Mouse (Mus musculus): ENCODE measurements around the gene Prpf3. TPM values are rescaled to one million over a fixed set of nuclear protein-coding genes. Genes with fewer than 3 reads are reported as not detected.

The Prpf3 gene
- total and polyA plus RNA-seq, 3 experiments, result 126 to 277 (median 199) TPM

- Histone ChIP-seq H3K27me3 (ENCODE audit: control insufficient read depth in 1 of 2, insufficient read depth in 2 of 2, low read length in 2 of 2) (no peaks in the 10 kb centered on the region), H3K9ac (ENCODE audit: control insufficient read depth, low read depth, low read length, poor library complexity, severe bottlenecking) (no peak overlapping the region), H3K79me2 (ENCODE audit: control insufficient read depth, insufficient read depth, low read length, poor library complexity) (peaks cover 67% of the 10 kb centered on the region), H3K27ac (ENCODE audit: control insufficient read depth, low read depth, low read length) (no peak overlapping the region), H3K9me3 (replicated peaks; ENCODE audit: insufficient read depth, low read length) (no peaks in the 10 kb centered on the region), H3K4me1 (ENCODE audit: control insufficient read depth in 1 of 2, insufficient read depth in 2 of 2, low read length in 2 of 2) (peaks cover 13% of the 10 kb centered on the region in 2 experiments), H3K36me3 (ENCODE audit: control insufficient read depth in 1 of 2, insufficient read depth in 2 of 2, low read length in 2 of 2) (peaks cover 4 to 35% of the 10 kb centered on the region in 2 experiments), H3K4me3 (ENCODE audit: control insufficient read depth in 1 of 2, insufficient read depth in 1 of 2, low read depth in 2 of 2, low read length in 2 of 2) (peak overlapping the region in 1 of 2 experiments; percentile 9; a peak in 1 of 4 replicates)
- DNase-seq (ENCODE audit: low read depth, low spot score), result peak; percentile 67
- TF ChIP-seq KAT2A (conservative IDR thresholded peaks at IDR 0.05; ENCODE audit: low read depth, low read length) (no peak), NRF1 (IDR thresholded peaks at IDR 0.05; ENCODE audit: insufficient read depth, low read depth, low read length, poor library complexity, severe bottlenecking) (no peak), POLR2AphosphoS5 (IDR thresholded peaks at IDR 0.05; ENCODE audit: borderline replicate concordance, low read depth, low read length) (no peak), POLR2AphosphoS2 (IDR thresholded peaks at IDR 0.05; ENCODE audit: low read length) (no peak), MEF2A (IDR thresholded peaks at IDR 0.05; ENCODE audit: extremely low read depth, insufficient replicate concordance, low read depth, low read length, poor library complexity, severe bottlenecking) (no peak), TBP (IDR thresholded peaks at IDR 0.05; ENCODE audit: low read depth, low read length) (no peak), CTCF (IDR thresholded peaks at IDR 0.05 in 2 of 3, conservative IDR thresholded peaks at IDR 0.05 in 1 of 3; ENCODE audit: control insufficient read depth in 1 of 3, insufficient read depth in 1 of 3, low read depth in 2 of 3, low read length in 3 of 3, poor library complexity in 1 of 3, severe bottlenecking in 1 of 3) (no peak), USF1 (IDR thresholded peaks at IDR 0.05; ENCODE audit: low read depth, low read length) (no peak), MXI1 (IDR thresholded peaks at IDR 0.05; ENCODE audit: low read depth, low read length) (no peak), BHLHE40 (IDR thresholded peaks at IDR 0.05; ENCODE audit: borderline replicate concordance, low read depth, low read length) (no peak), MYB (IDR thresholded peaks at IDR 0.05; ENCODE audit: low read depth, low read length) (no peak), GATA1 (IDR thresholded peaks at IDR 0.05; ENCODE audit: low read depth, low read length) (no peak), MAX (IDR thresholded peaks at IDR 0.05; ENCODE audit: low read length) (no peak), MYC (IDR thresholded peaks at IDR 0.05; ENCODE audit: low read depth, low read length) (no peak)
Observed at GRCm38 (mm10) chr3:95816681-95817080, 39.0 kb downstream of the Prpf3 start.

GRCm38 (mm10) chr3:95808384-95808783 lies 47.3 kb downstream of the Prpf3 start:
- Histone ChIP-seq H3K9me3 (replicated peaks; ENCODE audit: insufficient read depth, low read length) (no peaks in the 10 kb centered on the region), H3K9ac (ENCODE audit: control insufficient read depth, low read depth, low read length, poor library complexity, severe bottlenecking) (peak overlapping the region; percentile 28), H3K27me3 (ENCODE audit: control insufficient read depth in 1 of 2, insufficient read depth in 2 of 2, low read length in 2 of 2) (no peaks in the 10 kb centered on the region), H3K36me3 (ENCODE audit: control insufficient read depth in 1 of 2, insufficient read depth in 2 of 2, low read length in 2 of 2) (peaks cover 13 to 37% of the 10 kb centered on the region in 2 experiments), H3K4me1 (ENCODE audit: control insufficient read depth in 1 of 2, insufficient read depth in 2 of 2, low read length in 2 of 2) (peaks cover 11 to 36% of the 10 kb centered on the region in 2 experiments), H3K79me2 (ENCODE audit: control insufficient read depth, insufficient read depth, low read length, poor library complexity) (peaks cover 67% of the 10 kb centered on the region), H3K27ac (ENCODE audit: control insufficient read depth, low read depth, low read length) (peak overlapping the region; percentile 43), H3K4me3 (ENCODE audit: control insufficient read depth in 1 of 2, insufficient read depth in 1 of 2, low read depth in 2 of 2, low read length in 2 of 2) (peak overlapping the region in 1 of 2 experiments; percentile 6; a peak in 1 of 4 replicates)
- peak; percentile 83 for DNase-seq (ENCODE audit: low read depth, low spot score)
- TF ChIP-seq POLR2A (IDR thresholded peaks at IDR 0.05; ENCODE audit: control insufficient read depth in 1 of 2, insufficient read depth in 1 of 2, low read depth in 1 of 2, low read length in 2 of 2, poor library complexity in 1 of 2), result no peak
- TF ChIP-seq ZNF384 (IDR thresholded peaks at IDR 0.05; ENCODE audit: low read depth, low read length), result peak; percentile 89
- TF ChIP-seq E2F4 (IDR thresholded peaks at IDR 0.05; ENCODE audit: borderline replicate concordance, low read depth, low read length), result no peak
- peak; percentile 73 for TF ChIP-seq SIN3A (IDR thresholded peaks at IDR 0.05; ENCODE audit: low read length)
- no peak for TF ChIP-seq RAD21 (IDR thresholded peaks at IDR 0.05; ENCODE audit: low read depth, low read length)
- TF ChIP-seq EP300 (IDR thresholded peaks at IDR 0.05; ENCODE audit: low read depth in 1 of 2, low read length in 2 of 2), result peak; percentile 69 to 78
- TF ChIP-seq CHD2 (IDR thresholded peaks at IDR 0.05; ENCODE audit: low read length), result no peak
- TF ChIP-seq HCFC1 (IDR thresholded peaks at IDR 0.05; ENCODE audit: low read depth, low read length), result no peak
- peak; percentile 73 for TF ChIP-seq RCOR1 (IDR thresholded peaks at IDR 0.05; ENCODE audit: low read depth, low read length)
- peak; percentile 62; the same call in 1 of the 2 replicates for TF ChIP-seq ETS1 (IDR thresholded peaks at IDR 0.05; ENCODE audit: low read depth, low read length)
- no peak for TF ChIP-seq MYB (IDR thresholded peaks at IDR 0.05; ENCODE audit: low read depth, low read length)
- peak; percentile 53 for TF ChIP-seq TAL1 (IDR thresholded peaks at IDR 0.05; ENCODE audit: low read length)
- no peak for TF ChIP-seq CTCF (IDR thresholded peaks at IDR 0.05 in 2 of 3, conservative IDR thresholded peaks at IDR 0.05 in 1 of 3; ENCODE audit: control insufficient read depth in 1 of 3, insufficient read depth in 1 of 3, low read depth in 2 of 3, low read length in 3 of 3, poor library complexity in 1 of 3, severe bottlenecking in 1 of 3)
- TF ChIP-seq MEF2A (IDR thresholded peaks at IDR 0.05; ENCODE audit: extremely low read depth, insufficient replicate concordance, low read depth, low read length, poor library complexity, severe bottlenecking), result no peak
- no peak for TF ChIP-seq ZC3H11A (IDR thresholded peaks at IDR 0.05; ENCODE audit: low read depth, low read length)
- TF ChIP-seq BHLHE40 (IDR thresholded peaks at IDR 0.05; ENCODE audit: borderline replicate concordance, low read depth, low read length), result no peak; the same call in 1 of the 2 replicates
- TF ChIP-seq SMC3 (IDR thresholded peaks at IDR 0.05; ENCODE audit: low read depth, low read length), result no peak
- TF ChIP-seq MAZ (IDR thresholded peaks at IDR 0.05; ENCODE audit: low read depth, low read length), result no peak
- TF ChIP-seq ZMIZ1 (IDR thresholded peaks at IDR 0.05; ENCODE audit: low read depth, low read length), result no peak
- no peak for TF ChIP-seq USF2 (IDR thresholded peaks at IDR 0.05; ENCODE audit: borderline replicate concordance in 1 of 2, insufficient read depth in 1 of 2, low read depth in 1 of 2, low read length in 2 of 2)
- TF ChIP-seq USF1 (IDR thresholded peaks at IDR 0.05; ENCODE audit: low read depth, low read length), result no peak
- TF ChIP-seq CHD1 (IDR thresholded peaks at IDR 0.05; ENCODE audit: low read depth, low read length), result no peak; the same call in 1 of the 2 replicates
